Mouse (Mus musculus): ENCODE data around the gene Uqcc1. TPM values are rescaled to one million over a fixed set of nuclear protein-coding genes. Genes with fewer than 3 reads are reported as not detected.

Uqcc1 gene
- total RNA-seq, 2 experiments from 2014 or later: 70.4 to 75.7 TPM

GRCm38 (mm10) chr2:155872930-155873507 lies 57.1 kb downstream of the Uqcc1 start:
- intact Hi-C loops (cut with DNase I): no loop called here
- no peak for DNase-seq (ENCODE audit: extremely low spot score in 1 of 2, low spot score in 2 of 2)
- Histone ChIP-seq H3K4me3 (no peak overlapping the region), H3K27ac (no peak overlapping the region)
- no peak for TF ChIP-seq CTCF (IDR thresholded peaks at IDR 0.05)

- no peak for DNase-seq (ENCODE audit: extremely low spot score in 1 of 2, low spot score in 2 of 2)
- intact Hi-C loops (cut with DNase I): no loop called here
- no peak overlapping the region for H3K27ac ChIP-seq
These were observed 57.6 kb downstream of the Uqcc1 start for GRCm38 (mm10) chr2:155872486-155872885.

GRCm38 (mm10) chr2:155869772-155870171 lies 60.3 kb downstream of the Uqcc1 start:
- no peak overlapping the region for H3K4me3 ChIP-seq
- intact Hi-C loops (cut with DNase I): no loop called here
- DNase-seq (ENCODE audit: extremely low spot score in 1 of 2, low spot score in 2 of 2): no peak
- no peak for TF ChIP-seq CTCF (IDR thresholded peaks at IDR 0.05)
- H3K27ac ChIP-seq: no peak overlapping the region

More at GRCm38 (mm10) chr2:155872486-155872885, 57.6 kb downstream of the Uqcc1 start:
- no peak overlapping the region for H3K4me3 ChIP-seq
- no peak for TF ChIP-seq CTCF (IDR thresholded peaks at IDR 0.05)

GRCm38 (mm10) chr2:155868320-155868719 lies 61.8 kb downstream of the Uqcc1 start:
- Histone ChIP-seq H3K4me3 (no peak overlapping the region), H3K27ac (no peak overlapping the region)
- intact Hi-C loops (cut with DNase I): no loop called here
- DNase-seq (ENCODE audit: extremely low spot score in 1 of 2, low spot score in 2 of 2): no peak
- TF ChIP-seq CTCF (IDR thresholded peaks at IDR 0.05): no peak

- intact Hi-C loops (cut with DNase I): no loop called here
- DNase-seq (ENCODE audit: extremely low spot score in 1 of 2, low spot score in 2 of 2): no peak
- Histone ChIP-seq H3K27ac (no peak overlapping the region), H3K4me3 (no peak overlapping the region)
- TF ChIP-seq CTCF (IDR thresholded peaks at IDR 0.05): no peak
These were observed 66.7 kb downstream of the Uqcc1 start for GRCm38 (mm10) chr2:155863301-155863867.

- intact Hi-C loops (cut with DNase I): no loop called here
- DNase-seq (ENCODE audit: extremely low spot score in 1 of 2, low spot score in 2 of 2): peak in 1 of 2 experiments; percentile 35
- no peak for TF ChIP-seq CTCF (IDR thresholded peaks at IDR 0.05)
- H3K27ac ChIP-seq: no peak overlapping the region
- no peak overlapping the region for H3K4me3 ChIP-seq
These were observed 67.4 kb downstream of the Uqcc1 start for GRCm38 (mm10) chr2:155862573-155863300.

- no peak for DNase-seq (ENCODE audit: extremely low spot score in 1 of 2, low spot score in 2 of 2)
- TF ChIP-seq CTCF (IDR thresholded peaks at IDR 0.05): no peak
- Histone ChIP-seq H3K27ac (no peak overlapping the region), H3K4me3 (no peak overlapping the region)
- intact Hi-C loops (cut with DNase I): no loop called here
These were observed 68.5 kb downstream of the Uqcc1 start for GRCm38 (mm10) chr2:155861581-155861980.

GRCm38 (mm10) chr2:155860102-155860501 lies 70.0 kb downstream of the Uqcc1 start:
- no peak overlapping the region for H3K27ac ChIP-seq
- TF ChIP-seq CTCF (IDR thresholded peaks at IDR 0.05): no peak
- no peak for DNase-seq (ENCODE audit: extremely low spot score in 1 of 2, low spot score in 2 of 2)
- no peak overlapping the region for H3K4me3 ChIP-seq
- intact Hi-C loops (cut with DNase I): no loop called here

GRCm38 (mm10) chr2:155852536-155852935 lies 77.6 kb downstream of the Uqcc1 start:
- H3K27ac ChIP-seq: no peak overlapping the region
- no peak overlapping the region for H3K4me3 ChIP-seq
- intact Hi-C loops (cut with DNase I): no loop called here
- DNase-seq (ENCODE audit: extremely low spot score in 1 of 2, low spot score in 2 of 2): no peak
- TF ChIP-seq CTCF (IDR thresholded peaks at IDR 0.05): no peak

- Histone ChIP-seq H3K4me3 (no peak overlapping the region), H3K27ac (no peak overlapping the region)
- no peak for DNase-seq (ENCODE audit: extremely low spot score in 1 of 2, low spot score in 2 of 2)
- TF ChIP-seq CTCF (IDR thresholded peaks at IDR 0.05): no peak
- intact Hi-C loops (cut with DNase I): no loop called here
These were observed 80.0 kb downstream of the Uqcc1 start for GRCm38 (mm10) chr2:155850120-155850519.

- no peak for DNase-seq (ENCODE audit: extremely low spot score in 1 of 2, low spot score in 2 of 2)
- Histone ChIP-seq H3K4me3 (no peak overlapping the region), H3K27ac (no peak overlapping the region)
- intact Hi-C loops (cut with DNase I): no loop called here
- no peak for TF ChIP-seq CTCF (IDR thresholded peaks at IDR 0.05)
These were observed 80.6 kb downstream of the Uqcc1 start for GRCm38 (mm10) chr2:155849464-155849863.

GRCm38 (mm10) chr2:155848291-155848690 lies 81.8 kb downstream of the Uqcc1 start:
- intact Hi-C loops (cut with DNase I): loop anchor here (1.0 kb wide), 1 partner anchor 98 kb away; no protein-coding TSS in a partner anchor
- Histone ChIP-seq H3K27ac (no peak overlapping the region), H3K4me3 (no peak overlapping the region)
- TF ChIP-seq CTCF (IDR thresholded peaks at IDR 0.05): peak; percentile 82
- DNase-seq (ENCODE audit: extremely low spot score in 1 of 2, low spot score in 2 of 2): peak; percentile 71 to 84
